In the genomic region with DNA sequence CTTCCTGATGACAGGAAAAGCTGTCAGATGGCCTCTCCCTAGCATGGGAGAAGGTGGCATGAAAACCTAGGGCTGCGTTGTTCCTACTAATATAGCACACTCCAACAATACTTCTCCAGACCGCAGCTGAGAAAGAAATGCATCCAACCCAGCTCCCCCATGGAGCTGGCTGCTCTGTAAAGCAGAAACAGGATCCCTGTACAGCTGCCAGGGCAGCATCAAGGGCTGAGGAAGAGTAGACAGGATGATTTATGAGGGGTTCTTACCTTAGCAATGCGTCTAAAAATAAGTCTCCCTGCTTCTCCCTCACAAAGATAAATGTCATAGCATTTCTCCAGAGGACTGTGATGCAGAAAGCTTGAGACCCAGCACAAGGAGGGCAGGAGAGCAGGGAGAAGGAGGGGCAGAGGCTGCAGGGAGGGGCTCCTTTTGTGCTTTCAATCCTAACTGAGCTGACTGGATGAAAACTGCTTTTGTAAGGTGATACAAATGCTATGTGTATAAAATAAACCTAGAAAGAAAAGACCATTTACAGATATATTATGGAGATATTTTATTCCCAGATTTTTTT, we compare ENCODE assay signal across 9 mouse cellular contexts.
A peak's percentile ranks its signal among the peaks of the same experiment; 100 is the strongest.
DNase-seq lines count a peak whose midpoint lies in the region; ATAC-seq and TF ChIP-seq lines count a peak whose summit lies in the region.
"Had no signal": no experiment of that assay in that cellular context is flagged by ENCODE, and none has a peak within 500 bp of the region (broad histone marks: within the 10 kb centered on the region; RNA-seq: fewer than 3 reads in every experiment).

No protein-coding gene starts in this region.

- ATAC-seq in intestine, embryonic 14.5 days (replicated peaks; ENCODE audit: low FRiP score, low TSS enrichment, low read depth) = peak; percentile 70; the same call in 1 of the 2 replicates
- no peak for ATAC-seq in intestine, postnatal 0 days
- ATAC-seq in midbrain, embryonic 16.5 days = peak; percentile 53
- no peak for ATAC-seq in activated CD4-positive, CD25-positive, alpha-beta regulatory T cell, adult 4 months

- no peak overlapping the region for H3K4me2 ChIP-seq in intestine, embryonic 14.5 days (ENCODE audit: low read length)
- no peak overlapping the region for H3K4me2 ChIP-seq in intestine, postnatal 0 days (replicated peaks; ENCODE audit: low read depth)
- H3K4me2 ChIP-seq in midbrain, embryonic 16.5 days (ENCODE audit: low read length) = no peak overlapping the region
- H3K4me2 ChIP-seq: liver, embryonic 15.5 days had no signal

- no peak for DNase-seq in intestine, embryonic 14.5 days (ENCODE audit: low spot score)
- DNase-seq in cerebellum, adult 9-11 months = peak; percentile 57
- DNase-seq in hindbrain, embryonic 10.5 days (ENCODE audit: low spot score) = peak; percentile 12
- DNase-seq in layer of hippocampus, postnatal 10 days (ENCODE audit: low spot score in 2 of 2) = no peak
- DNase-seq in testis, postnatal 14 days (ENCODE audit: low spot score) = no peak

- no peaks in the 10 kb centered on the region for H3K36me3 ChIP-seq in intestine, embryonic 14.5 days (ENCODE audit: control insufficient read depth, insufficient read depth, low read length)
- H3K36me3 ChIP-seq in intestine, postnatal 0 days (ENCODE audit: control insufficient read depth, insufficient read depth) = no peaks in the 10 kb centered on the region
- peaks cover 12% of the 10 kb centered on the region for H3K36me3 ChIP-seq in hindbrain, embryonic 10.5 days
- H3K36me3 ChIP-seq in midbrain, embryonic 16.5 days (ENCODE audit: control insufficient read depth, insufficient read depth, low read length) = peaks cover 3% of the 10 kb centered on the region; the same call in 1 of the 2 replicates
- H3K36me3 ChIP-seq: liver, embryonic 15.5 days had no signal

- peaks cover 6% of the 10 kb centered on the region for H3K4me1 ChIP-seq in intestine, embryonic 14.5 days (replicated peaks; ENCODE audit: control insufficient read depth, insufficient read depth, low read length)
- H3K4me1 ChIP-seq in intestine, postnatal 0 days (replicated peaks; ENCODE audit: control insufficient read depth, insufficient read depth, low read length) = 0 out of 2 replicates have a peak, but pooled peaks cover 8% of the 10 kb centered on the region
- H3K4me1 ChIP-seq in hindbrain, embryonic 10.5 days (replicated peaks) = peaks cover 14% of the 10 kb centered on the region
- H3K4me1 ChIP-seq in midbrain, embryonic 16.5 days (ENCODE audit: control insufficient read depth, insufficient read depth, low read length) = peaks cover 7% of the 10 kb centered on the region

- H3K27me3 ChIP-seq in intestine, embryonic 14.5 days (replicated peaks; ENCODE audit: control insufficient read depth, insufficient read depth, low read length) = no peaks in the 10 kb centered on the region
- no peaks in the 10 kb centered on the region for H3K27me3 ChIP-seq in intestine, postnatal 0 days (replicated peaks; ENCODE audit: control insufficient read depth, insufficient read depth, low read length)
- H3K27me3 ChIP-seq in hindbrain, embryonic 10.5 days (ENCODE audit: insufficient read depth, poor library complexity, severe bottlenecking) = no peaks in the 10 kb centered on the region
- no peaks in the 10 kb centered on the region for H3K27me3 ChIP-seq in midbrain, embryonic 16.5 days (ENCODE audit: control insufficient read depth, insufficient read depth, low read depth, low read length)
- H3K27me3 ChIP-seq: liver, embryonic 15.5 days had no signal

- no peak overlapping the region for H3K27ac ChIP-seq in intestine, embryonic 14.5 days (ENCODE audit: low read depth)
- no peak overlapping the region for H3K27ac ChIP-seq in intestine, postnatal 0 days (ENCODE audit: low read depth, low read length)
- peak overlapping the region; percentile 45; the same call in 1 of the 2 replicates for H3K27ac ChIP-seq in hindbrain, embryonic 10.5 days
- H3K27ac ChIP-seq in midbrain, embryonic 16.5 days (ENCODE audit: low read length) = peak overlapping the region; percentile 53
- H3K27ac ChIP-seq: liver, embryonic 15.5 days had no signal

- H3K9ac ChIP-seq in intestine, embryonic 14.5 days (ENCODE audit: low read length) = no peak overlapping the region
- H3K9ac ChIP-seq in intestine, postnatal 0 days (ENCODE audit: low read depth, low read length) = no peak overlapping the region
- H3K9ac ChIP-seq in midbrain, embryonic 16.5 days (ENCODE audit: low read depth, low read length) = no peak overlapping the region
- H3K9ac ChIP-seq: liver, embryonic 15.5 days had no signal

- no peak for TF ChIP-seq CTCF in intestine, postnatal 0 days (IDR thresholded peaks at IDR 0.05; ENCODE audit: low read depth)

- H3K9me3 ChIP-seq in intestine, embryonic 14.5 days (ENCODE audit: control insufficient read depth, low read length) = no peaks in the 10 kb centered on the region
- H3K9me3 ChIP-seq in intestine, postnatal 0 days (ENCODE audit: control insufficient read depth) = no peaks in the 10 kb centered on the region
- H3K9me3 ChIP-seq in hindbrain, embryonic 10.5 days = no peaks in the 10 kb centered on the region
- H3K9me3 ChIP-seq in midbrain, embryonic 16.5 days (replicated peaks; ENCODE audit: control insufficient read depth, low read length, poor library complexity, severe bottlenecking) = no peaks in the 10 kb centered on the region
- H3K9me3 ChIP-seq: liver, embryonic 15.5 days had no signal

- H3K4me3 ChIP-seq in intestine, embryonic 14.5 days (ENCODE audit: low read depth, low read length) = no peak overlapping the region
- no peak overlapping the region for H3K4me3 ChIP-seq in intestine, postnatal 0 days (ENCODE audit: low read depth, low read length)
- H3K4me3 ChIP-seq in hindbrain, embryonic 10.5 days = no peak overlapping the region
- H3K4me3 ChIP-seq in midbrain, embryonic 16.5 days (ENCODE audit: low read depth, low read length) = no peak overlapping the region
- H3K4me3 ChIP-seq: liver, embryonic 15.5 days had no signal

- WGBS in intestine, embryonic 14.5 days = 14% methylated on average over 3 of the region's 3 CpGs
- 20% methylated on average over 3 of the region's 3 CpGs for WGBS in intestine, postnatal 0 days
- 21% methylated on average over 3 of the region's 3 CpGs for WGBS in hindbrain, embryonic 10.5 days
- 13% methylated on average over 3 of the region's 3 CpGs for WGBS in midbrain, embryonic 16.5 days

Comparison
In these comparisons a context has a peak if more than half of its experiments do, and no peak if none do; other contexts are left out.
1. ATAC-seq: peak in intestine, embryonic 14.5 days (single experiment) and midbrain, embryonic 16.5 days (single experiment); none in intestine, postnatal 0 days (single experiment) and activated CD4-positive, CD25-positive, alpha-beta regulatory T cell, adult 4 months (single experiment).
2. DNase-seq: peak in cerebellum, adult 9-11 months (single experiment) and hindbrain, embryonic 10.5 days (single experiment); none in intestine, embryonic 14.5 days (single experiment), layer of hippocampus, postnatal 10 days (0 of 2) and testis, postnatal 14 days (single experiment).
3. H3K27ac ChIP-seq: peak in hindbrain, embryonic 10.5 days (single experiment) and midbrain, embryonic 16.5 days (single experiment); none in intestine, embryonic 14.5 days (single experiment) and intestine, postnatal 0 days (single experiment).